Mouse (Mus musculus): ENCODE measurements around the gene Gp1ba.
A peak's percentile ranks its signal among the peaks of the same experiment; 100 is the strongest.

The Gp1ba gene

GRCm38 (mm10) chr11:70629557-70629956, 9.4 kb upstream of the Gp1ba start:
- no peak for DNase-seq (ENCODE audit: low spot score)

GRCm38 (mm10) chr11:70630129-70630528, 8.8 kb upstream of the Gp1ba start:
- DNase-seq (ENCODE audit: low spot score): no peak

GRCm38 (mm10) chr11:70635601-70636000, 3.3 kb upstream of the Gp1ba start:
- no peak for DNase-seq (ENCODE audit: low spot score)

- no peak for DNase-seq (ENCODE audit: low spot score)
Measured at GRCm38 (mm10) chr11:70637764-70638163, 1.2 kb upstream of the Gp1ba start.

DNA sequence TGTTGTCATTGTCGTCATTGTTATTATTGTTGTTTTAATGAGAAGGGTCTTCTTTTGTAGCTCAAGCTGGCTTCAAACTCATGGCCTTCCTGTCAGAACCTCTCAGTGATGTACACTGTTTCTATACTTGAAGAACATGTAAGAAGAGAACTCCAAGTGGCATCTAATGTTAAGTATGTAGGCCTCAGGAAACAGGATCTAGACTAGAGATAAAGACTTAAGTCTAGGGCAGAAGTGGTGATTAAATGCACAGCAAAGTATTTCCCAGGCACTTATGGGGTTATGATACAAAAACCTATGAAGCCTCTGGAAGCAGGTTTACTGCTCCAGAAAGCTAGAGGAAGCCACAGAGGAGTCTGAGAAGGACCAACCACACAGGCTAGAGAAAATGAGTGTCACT, 629 bp upstream of the Gp1ba start:
- no peak for DNase-seq (ENCODE audit: low spot score)

GRCm38 (mm10) chr11:70639976-70640375, 1.1 kb downstream of the Gp1ba start:
- no peak for DNase-seq (ENCODE audit: low spot score)

DNA sequence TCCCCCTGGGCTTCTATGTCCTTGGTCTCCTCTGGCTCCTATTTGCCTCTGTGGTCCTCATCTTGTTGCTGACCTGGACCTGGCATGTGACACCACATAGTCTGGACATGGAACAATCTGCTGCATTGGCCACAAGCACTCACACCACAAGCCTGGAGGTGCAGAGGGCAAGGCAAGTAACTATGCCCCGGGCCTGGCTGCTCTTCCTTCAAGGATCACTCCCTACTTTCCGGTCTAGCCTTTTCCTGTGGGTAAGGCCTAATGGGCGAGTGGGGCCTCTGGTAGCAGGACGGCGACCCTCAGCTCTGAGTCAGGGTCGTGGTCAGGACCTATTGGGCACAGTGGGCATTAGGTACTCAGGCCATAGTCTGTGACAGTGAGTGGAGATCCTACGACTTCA, 2.3 kb downstream of the Gp1ba start:
- no peak for DNase-seq (ENCODE audit: low spot score)

- no peak for DNase-seq (ENCODE audit: low spot score)
Measured at GRCm38 (mm10) chr11:70643051-70643450, 4.1 kb downstream of the Gp1ba start.

- DNase-seq (ENCODE audit: low spot score): no peak
Measured at GRCm38 (mm10) chr11:70644564-70645103, 5.7 kb downstream of the Gp1ba start.

DNA sequence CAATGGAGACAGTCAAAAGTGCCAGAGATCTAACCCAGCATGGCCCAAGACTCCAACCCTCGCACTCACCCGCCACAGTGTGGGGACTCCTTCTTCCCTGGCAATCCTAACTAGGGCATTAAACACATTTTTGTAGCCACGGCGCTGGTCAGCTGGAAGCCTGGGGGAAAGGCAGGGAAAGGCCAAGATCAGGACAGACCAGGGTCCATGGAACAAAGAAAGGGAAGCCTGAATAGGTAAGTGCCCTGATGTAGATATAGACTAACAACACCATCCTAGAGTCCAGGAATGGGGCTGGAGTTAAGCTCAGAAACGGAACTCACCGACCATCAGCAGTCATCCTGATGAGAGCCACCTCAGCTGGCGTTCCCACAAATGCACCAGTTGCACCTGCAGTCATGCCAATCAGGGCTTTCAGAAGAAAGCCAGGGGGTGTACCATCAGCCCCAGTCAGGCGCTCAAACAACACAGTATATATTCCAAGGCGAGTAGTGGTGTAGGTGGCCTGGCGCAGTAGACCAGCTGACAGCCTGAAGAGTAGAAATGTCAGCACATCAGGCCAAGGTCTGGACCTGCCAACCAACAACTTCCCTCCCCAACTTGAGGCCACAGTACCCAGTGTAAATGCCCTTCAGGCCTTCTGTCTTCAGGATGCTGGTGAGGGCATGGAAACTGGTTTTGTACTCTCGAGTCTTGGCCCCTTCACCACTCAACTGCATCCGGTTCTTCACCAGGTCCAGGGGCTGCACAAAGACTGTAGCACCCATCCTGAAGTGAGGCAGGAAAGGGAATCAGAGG, 6.7 kb downstream of the Gp1ba start:
- no peak for DNase-seq (ENCODE audit: low spot score)

DNA sequence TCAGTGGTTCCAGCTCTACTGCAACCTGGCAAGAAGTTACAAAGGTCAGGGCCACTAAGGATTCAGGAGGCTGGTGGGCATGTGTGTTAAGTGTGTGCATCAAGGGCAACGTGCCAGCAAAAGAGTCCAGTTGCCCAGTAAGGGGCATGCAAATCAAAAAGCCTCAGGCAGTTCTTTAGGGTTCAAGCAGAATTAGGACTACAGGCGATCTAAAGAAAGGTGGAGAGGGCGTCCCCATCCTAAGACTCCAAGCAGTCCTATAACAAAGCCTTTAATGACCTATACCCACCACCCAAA, 7.3 kb downstream of the Gp1ba start:
- DNase-seq (ENCODE audit: low spot score): no peak

GRCm38 (mm10) chr11:70646691-70647650, 8.0 kb downstream of the Gp1ba start, which contains the start of the genes Rnf167 and Slc25a11:
Rnf167 (plus strand) TSS chr11:70647235.
Slc25a11 (minus strand) TSS chr11:70647479.
- DNase-seq (ENCODE audit: low spot score): peak; percentile 100

DNA sequence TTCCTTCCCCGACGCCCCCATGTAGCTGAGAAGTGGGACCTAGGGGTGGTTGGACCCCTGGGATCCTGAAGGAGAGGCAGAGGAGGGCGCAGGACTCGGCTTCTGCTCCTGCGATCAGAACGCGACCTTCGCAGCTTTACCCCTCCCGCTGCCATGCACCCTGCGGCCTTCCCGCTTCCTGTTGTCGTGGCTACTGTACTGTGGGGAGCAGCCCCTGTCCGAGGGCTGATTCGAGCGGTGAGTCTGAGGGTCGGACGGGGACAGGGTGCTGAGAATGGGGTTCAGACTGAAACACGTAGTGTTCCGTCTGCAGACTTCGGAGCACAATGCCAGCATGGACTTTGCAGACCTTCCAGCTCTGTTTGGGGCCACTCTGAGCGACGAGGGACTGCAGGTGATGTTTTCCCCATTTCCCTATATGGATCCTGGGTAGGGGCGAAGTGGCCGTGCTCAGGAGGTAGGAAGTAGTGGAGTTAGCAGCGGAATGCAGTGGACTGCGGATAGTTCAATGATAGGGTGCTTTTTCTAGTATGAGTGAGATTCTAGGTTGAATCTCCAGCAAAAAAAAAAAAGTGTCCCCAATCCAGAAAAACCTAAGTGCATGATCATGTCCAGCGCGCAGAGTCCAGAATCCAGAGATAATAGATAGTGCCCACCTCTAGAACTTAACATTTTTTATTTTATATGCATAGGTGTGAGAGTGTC, 8.9 kb downstream of the Gp1ba start:
- peak; percentile 31 for DNase-seq (ENCODE audit: low spot score)

DNA sequence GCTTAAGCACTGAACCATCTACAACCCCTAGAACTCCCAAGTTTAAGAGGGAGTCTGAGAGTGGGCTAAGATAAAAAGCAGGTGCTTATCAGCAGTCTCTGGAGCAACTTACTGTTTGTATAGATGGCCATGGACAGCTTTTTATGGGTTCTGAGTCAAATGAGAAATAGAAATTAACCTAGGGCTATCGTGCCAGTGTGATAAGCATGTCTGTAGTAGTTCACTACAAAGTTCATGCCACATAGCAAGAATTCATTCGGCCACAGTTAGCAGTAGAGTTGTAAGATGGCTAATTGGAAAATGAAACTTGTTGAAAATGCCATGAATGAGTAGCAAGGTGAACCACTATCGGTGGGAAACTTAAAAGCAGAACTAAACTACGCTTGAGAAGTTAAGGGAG, 9.6 kb downstream of the Gp1ba start:
- no peak for DNase-seq (ENCODE audit: low spot score)

DNA sequence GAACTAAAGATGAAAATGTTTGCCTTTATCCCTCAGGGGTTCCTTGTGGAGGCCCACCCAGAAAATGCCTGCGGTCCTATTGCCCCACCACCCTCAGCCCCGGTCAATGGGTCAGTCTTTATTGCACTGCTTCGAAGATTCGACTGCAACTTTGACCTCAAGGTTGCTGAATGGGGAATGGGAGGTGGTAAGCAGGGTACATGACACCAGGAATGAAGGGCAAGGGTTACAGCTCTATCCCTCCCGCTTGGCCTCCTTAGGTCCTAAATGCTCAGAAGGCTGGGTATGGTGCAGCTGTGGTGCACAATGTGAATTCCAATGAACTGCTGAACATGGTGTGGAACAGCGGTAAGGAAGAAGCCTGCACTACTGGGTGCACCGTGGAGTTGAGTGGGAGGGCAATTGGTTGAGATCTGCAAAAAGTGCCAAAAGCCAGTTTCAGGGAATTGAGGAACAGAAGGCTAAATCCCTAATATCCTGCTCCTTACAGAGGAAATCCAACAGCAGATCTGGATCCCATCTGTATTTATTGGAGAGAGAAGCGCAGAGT, 10.3 kb downstream of the Gp1ba start:
- DNase-seq (ENCODE audit: low spot score): no peak

- DNase-seq (ENCODE audit: low spot score): no peak
Measured at GRCm38 (mm10) chr11:70650322-70651175, 11.6 kb downstream of the Gp1ba start.

DNA sequence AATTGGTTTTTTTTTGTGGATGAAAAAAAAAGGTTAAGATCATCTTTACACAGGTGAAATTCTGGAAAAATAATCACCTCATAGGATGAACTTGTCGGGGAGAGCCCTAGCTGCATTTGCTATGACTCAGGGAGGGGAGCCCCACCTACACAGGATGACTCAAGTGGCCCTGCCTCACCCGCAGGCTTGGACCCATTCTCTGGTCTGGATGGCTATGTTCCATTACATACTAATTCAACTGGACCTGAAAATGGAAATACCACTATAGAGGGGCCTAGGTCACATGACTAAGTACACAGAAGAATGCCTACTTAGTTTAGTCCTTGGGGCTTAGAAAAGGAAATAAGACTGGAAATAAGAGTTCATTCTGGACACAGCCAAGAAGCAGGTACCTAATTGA, 12.5 kb downstream of the Gp1ba start:
- no peak for DNase-seq (ENCODE audit: low spot score)

DNA sequence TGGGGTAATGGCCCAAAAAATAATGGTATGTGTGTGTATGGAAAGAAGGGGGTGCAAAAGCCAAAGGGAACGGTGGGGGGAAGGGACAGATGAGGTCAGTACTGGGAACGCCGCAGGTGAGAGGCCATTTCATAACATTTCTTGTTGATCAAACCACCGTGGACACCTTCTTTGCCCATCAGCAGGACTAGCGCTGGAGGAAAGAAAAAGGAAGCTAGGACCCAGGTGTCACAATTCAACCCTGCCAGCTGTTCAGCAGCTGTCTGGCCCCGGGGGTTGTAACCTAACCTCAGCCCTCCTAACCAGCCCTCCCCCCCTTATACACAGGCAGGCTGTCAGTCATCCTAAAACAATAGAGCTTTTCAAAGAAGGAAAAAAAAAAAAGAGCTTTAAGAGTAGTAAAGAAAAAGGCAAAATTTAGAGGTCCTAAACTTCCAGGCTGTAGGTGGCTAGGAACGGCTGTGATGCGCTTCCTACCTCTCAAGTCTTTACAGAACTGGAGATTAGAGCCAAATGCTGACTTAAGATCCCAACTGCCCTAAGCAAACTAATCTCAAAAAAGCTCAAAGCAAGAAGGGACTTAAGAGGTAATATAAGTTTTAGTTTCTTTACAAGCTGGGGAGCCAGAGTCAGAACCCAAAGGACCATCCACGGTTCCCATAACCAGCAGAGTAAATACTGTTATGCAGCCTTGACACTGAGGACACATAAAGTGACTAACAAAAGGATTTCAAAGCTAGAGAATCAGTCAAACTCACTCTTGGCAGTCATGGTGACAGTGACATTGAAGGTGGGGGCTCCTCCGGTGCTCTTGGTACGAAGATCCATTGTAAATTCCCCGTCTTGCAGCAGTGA, 13.3 kb downstream of the Gp1ba start:
- no peak for DNase-seq (ENCODE audit: low spot score)

- DNase-seq (ENCODE audit: low spot score): no peak
Measured at GRCm38 (mm10) chr11:70652884-70653344, 14.0 kb downstream of the Gp1ba start.

All from embryo, embryonic 10 days (tissue).